Mouse (Mus musculus) CH12.LX (cell line): Measurements from ENCODE around the gene Hexdc. TPM values are rescaled to one million over a fixed set of nuclear protein-coding genes. Genes with fewer than 3 reads are reported as not detected.

ENCODE experiments used
- DNase-seq: peaks from one replicate; pipeline ENCODE4 v3.0.0-alpha.2; 2013; ENCODE audit errors: extremely low read depth
- H3K27ac ChIP-seq: 2 replicates; pipeline ENCODE4 v1.5.1; 2012; ENCODE audit warnings: low read depth, mild to moderate bottlenecking, control low read depth, moderate library complexity; ENCODE audit not compliant: insufficient read depth
- H3K27me3 ChIP-seq: replicated peaks from 2 replicates; pipeline ENCODE3; 2012; ENCODE audit warnings: inconsistent platforms
- H3K36me3 ChIP-seq, 2 experiments: replicated peaks in 1 of 2; 2 replicates each; pipeline versions ENCODE3 to v1.6.1; 2012; ENCODE audit warnings: inconsistent platforms in 1 of 2, low read length in 1 of 2, mild to moderate bottlenecking in 1 of 2, mixed read lengths in 1 of 2, moderate library complexity in 1 of 2; ENCODE audit not compliant: control insufficient read depth in 1 of 2, insufficient read depth in 1 of 2
- H3K4me1 ChIP-seq, 2 experiments: 2 replicates each; pipeline ENCODE4 v1.6.1; 2012; ENCODE audit warnings: inconsistent platforms in 1 of 2, moderate library complexity in 1 of 2; ENCODE audit not compliant: insufficient read depth in 2 of 2, control insufficient read depth in 1 of 2
- H3K4me2 ChIP-seq: 2 replicates; pipeline ENCODE4 v1.6.1; 2012; ENCODE audit warnings: low read depth, mild to moderate bottlenecking, control low read depth; ENCODE audit not compliant: poor library complexity, insufficient read depth, severe bottlenecking
- H3K4me3 ChIP-seq, 3 experiments: fragments of 150-350 bp in 1 of 3; sonication (generic) in 1 of 3; replicated peaks in 1 of 3; 2 replicates each; pipeline versions ENCODE3 to v1.5.1; 2011 to 2012; ENCODE audit warnings: low read depth in 2 of 3, low read length in 2 of 3, mild to moderate bottlenecking in 2 of 3, moderate library complexity in 2 of 3, control low read depth in 1 of 3, improper control_type of control experiment in 1 of 3, inconsistent platforms in 1 of 3, mixed read lengths in 1 of 3; ENCODE audit not compliant: poor library complexity in 1 of 3
- H3K79me2 ChIP-seq: replicated peaks from 2 replicates; pipeline ENCODE4 v1.6.1; 2012; ENCODE audit warnings: mild to moderate bottlenecking, moderate library complexity; ENCODE audit not compliant: control insufficient read depth, poor library complexity, insufficient read depth, severe bottlenecking; ENCODE audit errors: extremely low read depth
- H3K9ac ChIP-seq: 2 replicates; pipeline ENCODE4 v1.6.1; 2012; ENCODE audit warnings: low read depth, mild to moderate bottlenecking, control low read depth, moderate library complexity; ENCODE audit not compliant: insufficient read depth
- H3K9me3 ChIP-seq: replicated peaks from 2 replicates; pipeline ENCODE3; 2012; ENCODE audit warnings: low read length, inconsistent platforms, mixed read lengths
- E2F4 ChIP-seq: IDR thresholded peaks from 2 replicates; pipeline ENCODE4 v1.6.1; 2011; ENCODE audit warnings: low read depth, low read length, improper control_type of control experiment; ENCODE audit not compliant: insufficient replicate concordance
- ETS1 ChIP-seq: conservative IDR thresholded peaks from 2 replicates; pipeline ENCODE4 v1.6.1; 2012; ENCODE audit warnings: low read depth, mild to moderate bottlenecking, inconsistent platforms, low read length, improper control_type of control experiment, moderate library complexity
- GABPA ChIP-seq: IDR thresholded peaks from 2 replicates; pipeline ENCODE4 v1.6.1; 2012; ENCODE audit warnings: low read depth, low read length, improper control_type of control experiment, inconsistent platforms; ENCODE audit not compliant: insufficient replicate concordance
- HCFC1 ChIP-seq: IDR thresholded peaks from 2 replicates; pipeline ENCODE4 v1.6.1; 2012; ENCODE audit warnings: low read depth, mild to moderate bottlenecking, inconsistent platforms, low read length, improper control_type of control experiment
- IRF4 ChIP-seq: IDR thresholded peaks from 2 replicates; pipeline ENCODE4 v1.6.1; 2014; ENCODE audit warnings: low read depth, mild to moderate bottlenecking, inconsistent platforms, low read length, improper control_type of control experiment
- JUND ChIP-seq: conservative IDR thresholded peaks from 2 replicates; pipeline ENCODE4 v1.6.1; 2011; ENCODE audit warnings: low read depth, low read length, improper control_type of control experiment
- MAX ChIP-seq: IDR thresholded peaks from 2 replicates; pipeline ENCODE4 v1.6.1; 2011; ENCODE audit warnings: low read length, improper control_type of control experiment
- MAZ ChIP-seq: IDR thresholded peaks from 2 replicates; pipeline ENCODE4 v1.6.1; 2012; ENCODE audit warnings: low read depth, mild to moderate bottlenecking, inconsistent platforms, low read length, improper control_type of control experiment, moderate library complexity
- MYC ChIP-seq: IDR thresholded peaks from 2 replicates; pipeline ENCODE4 v1.6.1; 2011; ENCODE audit warnings: low read depth, mild to moderate bottlenecking, improper control_type of control experiment, low read length
- NELFE ChIP-seq: IDR thresholded peaks from 2 replicates; pipeline ENCODE4 v1.6.1; 2011; ENCODE audit warnings: low read depth, low read length, improper control_type of control experiment
- PAX5 ChIP-seq: IDR thresholded peaks from 2 replicates; pipeline ENCODE4 v1.6.1; 2012; ENCODE audit warnings: low read length, inconsistent platforms, mixed read lengths
- RAD21 ChIP-seq: IDR thresholded peaks from 2 replicates; pipeline ENCODE4 v1.6.1; 2011; ENCODE audit warnings: low read depth, mild to moderate bottlenecking, low read length, improper control_type of control experiment, moderate library complexity
- SIN3A ChIP-seq: IDR thresholded peaks from 2 replicates; pipeline ENCODE4 v1.6.1; 2012; ENCODE audit warnings: low read length, improper control_type of control experiment, inconsistent platforms
- TBP ChIP-seq: conservative IDR thresholded peaks from 2 replicates; pipeline ENCODE4 v1.6.1; 2011; ENCODE audit warnings: low read depth, low read length, improper control_type of control experiment
- USF2 ChIP-seq: conservative IDR thresholded peaks from 2 replicates; pipeline ENCODE4 v1.6.1; 2011; ENCODE audit warnings: low read depth, low read length, improper control_type of control experiment
- ZC3H11A ChIP-seq: IDR thresholded peaks from 2 replicates; pipeline ENCODE4 v1.6.1; 2012; ENCODE audit warnings: low read depth, mild to moderate bottlenecking, inconsistent platforms, low read length, improper control_type of control experiment
- ZKSCAN1 ChIP-seq: IDR thresholded peaks from 2 replicates; pipeline ENCODE4 v1.6.1; 2012; ENCODE audit warnings: low read depth, inconsistent platforms, low read length, improper control_type of control experiment, borderline replicate concordance
- ZMIZ1 ChIP-seq: IDR thresholded peaks from 2 replicates; pipeline ENCODE4 v1.6.1; 2012; ENCODE audit warnings: low read depth, mild to moderate bottlenecking, inconsistent platforms, low read length, improper control_type of control experiment
- ZNF384 ChIP-seq: IDR thresholded peaks from 2 replicates; pipeline ENCODE4 v1.6.1; 2012; ENCODE audit warnings: low read depth, low read length, improper control_type of control experiment, inconsistent platforms
- dilution Hi-C: fragments of 300-500 bp; cut with MboI; formaldehyde crosslinking; loops from 2 replicates; pipeline ENCODE4 v1.14.3; 2020; ENCODE audit warnings: low sequenced_read_pairs; ENCODE audit not compliant: extremely low pct_unique_long_range_greater_than_20kb, extremely low pct_ligation_motif_present
- in situ Hi-C: fragments of 300-500 bp; cut with MboI; formaldehyde crosslinking; loops from 3 replicates; pipeline ENCODE4 v1.14.3; 2019; ENCODE audit warnings: low sequenced_read_pairs, low pct_ligation_motif_present, low pct_unique_long_range_greater_than_20kb, mixed read lengths
- polyA plus RNA-seq: library from polyadenylated mRNA; unstranded; fragments of >175 nt; gene quantifications from 2 replicates; pipeline ENCODE4 v1.2.1, GENCODE M21; 2012; ENCODE audit warnings: low read depth; ENCODE audit not compliant: insufficient read length
- total RNA-seq, 2 experiments: library from RNA; depleted of rRNA; stranded (reverse); fragments of 300-350 nt in 1 of 2; fragments of >200 nt in 1 of 2; gene quantifications; 2 replicates each; pipeline ENCODE4 v1.2.3; 2012 to 2014

Gene Hexdc
- total and polyA plus RNA-seq, 3 experiments, result 8.8 to 11.6 (median 10.6) TPM

DNA sequence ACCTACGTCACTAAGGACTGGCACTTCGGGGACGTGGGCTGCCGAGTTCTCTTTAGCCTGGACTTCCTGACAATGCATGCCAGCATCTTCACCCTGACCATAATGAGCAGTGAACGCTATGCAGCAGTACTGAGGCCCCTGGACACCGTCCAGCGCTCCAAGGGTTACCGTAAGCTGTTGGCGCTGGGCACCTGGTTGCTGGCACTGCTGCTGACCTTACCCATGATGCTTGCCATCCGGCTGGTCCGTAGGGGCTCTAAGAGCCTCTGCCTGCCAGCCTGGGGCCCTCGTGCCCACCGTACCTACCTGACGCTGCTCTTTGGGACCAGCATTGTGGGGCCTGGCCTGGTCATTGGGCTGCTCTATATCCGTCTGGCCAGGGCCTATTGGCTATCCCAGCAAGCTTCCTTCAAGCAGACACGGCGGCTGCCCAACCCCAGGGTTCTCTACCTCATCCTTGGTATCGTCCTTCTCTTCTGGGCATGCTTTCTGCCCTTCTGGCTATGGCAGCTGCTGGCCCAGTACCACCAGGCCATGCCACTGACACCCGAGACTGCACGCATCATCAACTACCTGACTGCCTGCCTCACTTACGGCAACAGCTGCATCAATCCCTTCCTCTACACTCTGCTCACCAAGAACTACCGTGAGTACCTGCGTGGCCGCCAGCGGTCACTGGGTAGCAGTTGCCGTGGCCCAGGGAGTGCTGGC lies 43.4 kb upstream of the Hexdc start:
- Histone ChIP-seq H3K4me1 (no peaks in the 10 kb centered on the region), H3K4me3 (no peak overlapping the region)
- in situ Hi-C loops, result no loop called here
- TF ChIP-seq ZNF384, result no peak
- TF ChIP-seq ETS1, result no peak
- TF ChIP-seq, all 38 proteins: peak for 0
- Histone ChIP-seq H3K9me3 (no peaks in the 10 kb centered on the region), H3K4me2 (no peak overlapping the region), H3K36me3 (no peaks in the 10 kb centered on the region), H3K9ac (no peak overlapping the region), H3K27me3 (peaks cover 3% of the 10 kb centered on the region), H3K79me2 (no peaks in the 10 kb centered on the region), H3K27ac (no peak overlapping the region)
- no peak for DNase-seq
- dilution Hi-C loops, result no loop called here

DNA sequence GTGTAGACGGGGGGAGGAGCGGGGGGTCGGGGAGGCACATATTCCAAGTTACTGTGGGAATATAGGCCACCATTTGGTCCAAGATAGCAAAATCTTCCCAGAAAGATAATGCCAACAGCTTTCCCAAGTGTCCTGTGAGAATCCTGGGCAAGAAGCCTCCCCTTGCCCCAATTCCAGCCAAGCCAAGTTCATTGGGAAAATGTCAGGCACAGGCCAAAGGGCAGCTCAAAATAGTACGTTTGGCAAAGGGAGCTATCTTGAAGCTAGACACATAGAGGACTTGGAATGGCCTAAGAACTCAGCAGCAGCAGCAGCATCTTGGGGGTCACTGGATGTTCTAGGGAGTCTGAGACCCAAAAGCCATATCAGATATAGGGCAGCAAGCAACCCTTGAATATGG lies 40.5 kb upstream of the Hexdc start:
- no peak for DNase-seq
- H3K9me3 ChIP-seq, result no peaks in the 10 kb centered on the region
- no peak for TF ChIP-seq MAZ
- TF ChIP-seq USF2, result no peak
- TF ChIP-seq TBP, result no peak
- no peak for TF ChIP-seq GABPA
- no peak for TF ChIP-seq SIN3A
- TF ChIP-seq HCFC1, result no peak
- no peak for TF ChIP-seq ZC3H11A
- TF ChIP-seq ZKSCAN1, result no peak
- no peak for TF ChIP-seq RAD21
- TF ChIP-seq E2F4, result no peak
- TF ChIP-seq NELFE, result no peak
- no peak for TF ChIP-seq PAX5
- TF ChIP-seq MYC, result no peak
- TF ChIP-seq MAX, result no peak
- TF ChIP-seq IRF4, result no peak
- no peak for TF ChIP-seq JUND
- TF ChIP-seq ZMIZ1, result no peak
- H3K79me2 ChIP-seq, result no peaks in the 10 kb centered on the region
- H3K4me3 ChIP-seq, result no peak overlapping the region
- H3K27ac ChIP-seq, result no peak overlapping the region
- H3K36me3 ChIP-seq, result no peaks in the 10 kb centered on the region
- peaks cover 8% of the 10 kb centered on the region for H3K27me3 ChIP-seq
- in situ Hi-C loops, result no loop called here
- dilution Hi-C loops, result no loop called here
- H3K4me1 ChIP-seq, result no peaks in the 10 kb centered on the region
- H3K9ac ChIP-seq, result no peak overlapping the region
- no peak overlapping the region for H3K4me2 ChIP-seq
